Mouse (Mus musculus): ENCODE data around the gene Cblb. TPM values are rescaled to one million over a fixed set of nuclear protein-coding genes. Genes with fewer than 3 reads are reported as not detected.

Gene Cblb
- 12.4 and 18.2 TPM in 2 replicates for polyA plus RNA-seq (2014; fragmentation: Nextera tagmentation; extraction: Ambion mirVana)

DNA sequence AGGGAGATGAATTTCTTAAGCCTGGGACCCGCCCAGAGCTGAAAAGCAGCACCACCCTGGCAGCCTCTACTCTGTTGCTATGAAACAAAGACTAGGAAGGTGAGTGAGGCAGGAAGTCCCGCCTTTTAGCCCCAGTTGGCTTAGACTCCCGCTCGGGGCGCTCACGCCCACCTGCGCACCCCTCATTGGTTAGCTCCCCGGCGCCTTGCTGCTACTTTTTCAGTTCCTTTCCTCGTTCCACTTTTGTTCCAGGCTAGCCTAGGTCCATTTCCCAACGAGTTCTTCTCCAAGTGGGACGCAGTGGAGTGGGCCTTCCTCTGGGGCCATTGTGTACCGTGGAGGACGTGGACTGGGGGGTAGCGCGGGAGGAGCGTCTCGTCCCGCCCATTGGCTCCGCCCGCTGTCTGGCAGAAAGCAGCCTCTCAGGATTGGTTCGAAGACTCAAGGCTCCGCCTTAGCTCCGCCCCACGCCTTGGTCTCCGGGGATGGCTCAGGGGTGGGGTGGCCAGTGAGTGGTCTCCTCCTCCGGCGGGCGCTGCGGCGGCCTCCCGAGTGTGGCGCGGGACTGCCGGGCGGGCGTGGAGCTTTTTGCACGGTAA is at the start of gene Cblb:
Gene Cblb (plus strand): TSS at position 135 of the 599 bp plus-strand sequence.
- peak within 1 kb of the TSS; percentile 94 for H3K27ac ChIP-seq (ENCODE audit: low read depth, low read length)
- peak within 1 kb of the TSS; percentile 97 for H3K9ac ChIP-seq (replicated peaks; ENCODE audit: low read depth, low read length)
- H3K27me3 ChIP-seq (ENCODE audit: control insufficient read depth, insufficient read depth, low read length), result no peaks in the 10 kb centered on the region
- H3K36me3 ChIP-seq (ENCODE audit: control insufficient read depth, insufficient read depth, low read length), result peaks cover 3% of the 10 kb centered on the region; the same call in 1 of the 2 replicates
- under 1% methylated on average over 38 of the region's 38 CpGs for WGBS
- peaks cover 30% of the 10 kb centered on the region for H3K4me1 ChIP-seq (ENCODE audit: control insufficient read depth, insufficient read depth, low read length)
- H3K9me3 ChIP-seq (ENCODE audit: control insufficient read depth, low read length), result no peaks in the 10 kb centered on the region
- peak; percentile 99 for ATAC-seq (ENCODE audit: low read depth)
- peak within 1 kb of the TSS; percentile 71 for H3K4me2 ChIP-seq (ENCODE audit: low read depth, low read length)
- peak within 1 kb of the TSS; percentile 81 for H3K4me3 ChIP-seq (ENCODE audit: low read depth, low read length)

DNA sequence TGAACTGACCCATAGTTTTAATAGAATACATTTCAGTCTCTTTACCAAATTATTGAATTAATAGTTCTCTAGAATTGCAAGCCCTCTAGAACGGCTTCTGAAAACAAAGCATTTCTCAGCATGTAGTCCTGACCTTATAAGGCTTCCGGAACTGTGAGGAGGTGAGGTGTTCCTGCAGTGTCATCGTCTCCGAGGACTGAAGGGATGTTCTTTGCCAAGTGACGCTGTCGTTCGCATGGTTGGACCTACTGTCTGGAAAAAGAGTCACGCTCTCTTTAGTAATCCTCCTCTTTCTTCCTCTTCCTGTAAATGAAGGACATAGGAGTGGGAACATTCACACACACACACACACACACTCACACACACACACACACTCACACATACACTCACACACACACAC is 45.6 kb upstream of the Cblb start:
- H3K27me3 ChIP-seq (ENCODE audit: control insufficient read depth, insufficient read depth, low read length), result no peaks in the 10 kb centered on the region
- no peak overlapping the region for H3K9ac ChIP-seq (replicated peaks; ENCODE audit: low read depth, low read length)
- WGBS, result 53% methylated on average over 8 of the region's 8 CpGs
- H3K27ac ChIP-seq (ENCODE audit: low read depth, low read length), result no peak overlapping the region
- no peak for ATAC-seq (ENCODE audit: low read depth)
- H3K4me2 ChIP-seq (ENCODE audit: low read depth, low read length), result no peak overlapping the region
- no peaks in the 10 kb centered on the region for H3K9me3 ChIP-seq (ENCODE audit: control insufficient read depth, low read length)
- no peak overlapping the region for H3K4me3 ChIP-seq (ENCODE audit: low read depth, low read length)
- no peaks in the 10 kb centered on the region for H3K36me3 ChIP-seq (ENCODE audit: control insufficient read depth, insufficient read depth, low read length)
- no peaks in the 10 kb centered on the region for H3K4me1 ChIP-seq (ENCODE audit: control insufficient read depth, insufficient read depth, low read length)

DNA sequence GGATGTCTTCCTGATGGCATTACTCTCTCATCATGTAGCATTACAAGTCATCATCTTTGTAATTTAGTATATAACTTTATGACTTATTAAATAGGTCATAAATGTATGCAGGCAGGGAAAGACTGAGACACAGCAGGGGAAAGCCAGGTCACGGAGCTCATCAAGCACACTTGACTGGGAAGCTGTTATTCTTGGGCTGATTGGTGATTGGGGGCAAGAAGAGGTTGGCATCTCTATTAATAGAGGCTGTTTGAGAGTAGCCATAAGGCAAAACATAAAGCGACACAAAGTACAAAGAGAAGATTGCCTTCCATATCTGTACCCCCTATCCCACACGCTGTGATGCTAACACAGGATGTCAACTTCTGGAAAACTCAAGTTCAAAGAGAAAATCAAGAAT is 44.8 kb upstream of the Cblb start:
- H3K4me1 ChIP-seq (ENCODE audit: control insufficient read depth, insufficient read depth, low read length), result no peaks in the 10 kb centered on the region
- ATAC-seq (ENCODE audit: low read depth), result no peak
- no peak overlapping the region for H3K27ac ChIP-seq (ENCODE audit: low read depth, low read length)
- no peak overlapping the region for H3K4me3 ChIP-seq (ENCODE audit: low read depth, low read length)
- no peaks in the 10 kb centered on the region for H3K36me3 ChIP-seq (ENCODE audit: control insufficient read depth, insufficient read depth, low read length)
- 67% methylated on average over 3 of the region's 3 CpGs for WGBS
- no peak overlapping the region for H3K4me2 ChIP-seq (ENCODE audit: low read depth, low read length)
- no peak overlapping the region for H3K9ac ChIP-seq (replicated peaks; ENCODE audit: low read depth, low read length)
- no peaks in the 10 kb centered on the region for H3K9me3 ChIP-seq (ENCODE audit: control insufficient read depth, low read length)
- no peaks in the 10 kb centered on the region for H3K27me3 ChIP-seq (ENCODE audit: control insufficient read depth, insufficient read depth, low read length)

DNA sequence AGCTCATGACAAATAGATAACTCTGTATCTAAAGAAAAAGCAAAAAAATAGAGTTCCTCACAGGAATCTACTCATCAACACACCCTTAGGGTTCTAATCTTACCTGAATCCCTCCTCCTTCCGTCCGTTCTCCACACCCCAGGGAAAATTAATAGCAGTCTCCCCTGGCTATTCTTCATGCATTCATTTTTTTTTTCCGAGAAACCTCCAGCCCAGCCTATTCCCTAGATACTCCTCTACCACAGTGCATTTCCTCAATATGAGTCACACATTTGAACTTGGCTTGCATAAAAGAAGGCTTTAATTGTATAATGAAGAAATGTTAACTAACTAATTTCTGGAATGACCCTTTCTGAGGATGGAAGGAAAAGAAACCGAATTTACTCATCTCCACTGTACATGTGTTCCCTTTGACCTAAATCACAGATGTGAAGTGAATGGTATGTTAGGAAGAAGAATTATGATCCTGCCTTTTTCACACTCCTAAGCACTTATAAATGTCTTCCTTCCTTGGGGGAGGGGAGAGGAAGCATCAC is 43.9 kb upstream of the Cblb start:
- Histone ChIP-seq H3K36me3 (ENCODE audit: control insufficient read depth, insufficient read depth, low read length) (no peaks in the 10 kb centered on the region), H3K27me3 (ENCODE audit: control insufficient read depth, insufficient read depth, low read length) (no peaks in the 10 kb centered on the region), H3K4me3 (ENCODE audit: low read depth, low read length) (no peak overlapping the region), H3K4me2 (ENCODE audit: low read depth, low read length) (no peak overlapping the region), H3K27ac (ENCODE audit: low read depth, low read length) (no peak overlapping the region), H3K9ac (replicated peaks; ENCODE audit: low read depth, low read length) (no peak overlapping the region), H3K4me1 (ENCODE audit: control insufficient read depth, insufficient read depth, low read length) (no peaks in the 10 kb centered on the region), H3K9me3 (ENCODE audit: control insufficient read depth, low read length) (no peaks in the 10 kb centered on the region)
- no peak for ATAC-seq (ENCODE audit: low read depth)
- WGBS, result 55% methylated on average over 4 of the region's 4 CpGs

DNA sequence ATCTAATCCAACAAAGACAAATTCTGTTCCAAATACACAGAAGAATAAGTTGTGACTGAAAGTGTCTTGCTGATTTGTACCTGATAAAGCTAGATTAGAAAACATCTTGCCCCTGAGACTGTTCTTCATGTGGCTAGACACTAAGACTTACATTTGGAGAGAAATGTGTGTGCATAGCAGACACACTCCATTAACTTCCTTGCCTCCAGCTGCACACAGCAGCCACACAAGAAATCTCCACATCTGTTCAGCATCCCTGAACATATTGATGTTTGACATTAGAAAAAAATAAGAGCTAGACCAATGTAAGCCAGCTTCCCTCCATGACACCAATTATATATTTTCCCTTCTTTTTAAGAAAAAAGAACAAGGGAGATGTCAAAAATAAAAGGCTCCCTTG is 43.0 kb upstream of the Cblb start:
- Histone ChIP-seq H3K4me1 (ENCODE audit: control insufficient read depth, insufficient read depth, low read length) (no peaks in the 10 kb centered on the region), H3K4me3 (ENCODE audit: low read depth, low read length) (no peak overlapping the region), H3K27me3 (ENCODE audit: control insufficient read depth, insufficient read depth, low read length) (no peaks in the 10 kb centered on the region), H3K27ac (ENCODE audit: low read depth, low read length) (no peak overlapping the region), H3K36me3 (ENCODE audit: control insufficient read depth, insufficient read depth, low read length) (no peaks in the 10 kb centered on the region), H3K9ac (replicated peaks; ENCODE audit: low read depth, low read length) (no peak overlapping the region), H3K4me2 (ENCODE audit: low read depth, low read length) (no peak overlapping the region), H3K9me3 (ENCODE audit: control insufficient read depth, low read length) (no peaks in the 10 kb centered on the region)
- no peak; the same call in 1 of the 2 replicates for ATAC-seq (ENCODE audit: low read depth)

DNA sequence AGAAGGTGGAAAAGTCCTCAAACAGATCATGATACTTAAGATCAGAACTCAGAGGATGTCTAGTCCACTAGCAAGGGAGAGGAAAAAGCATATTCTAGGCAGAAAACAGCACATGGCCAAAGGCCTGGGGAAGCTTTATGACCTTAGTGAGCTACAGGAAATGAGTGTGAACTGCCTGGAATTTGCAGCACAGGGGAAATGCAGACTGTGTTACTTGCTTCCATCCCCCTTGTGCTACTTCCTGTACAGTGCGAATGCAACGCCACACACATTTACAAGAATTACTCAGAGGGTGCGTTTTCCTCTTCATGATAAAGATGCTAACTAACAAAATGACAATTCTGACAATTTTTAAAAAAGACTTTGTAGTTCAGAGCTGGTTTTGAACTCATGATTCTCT is 41.8 kb upstream of the Cblb start:
- Histone ChIP-seq H3K9ac (replicated peaks; ENCODE audit: low read depth, low read length) (no peak overlapping the region), H3K27ac (ENCODE audit: low read depth, low read length) (no peak overlapping the region), H3K36me3 (ENCODE audit: control insufficient read depth, insufficient read depth, low read length) (no peaks in the 10 kb centered on the region), H3K4me3 (ENCODE audit: low read depth, low read length) (no peak overlapping the region), H3K4me2 (ENCODE audit: low read depth, low read length) (no peak overlapping the region), H3K4me1 (ENCODE audit: control insufficient read depth, insufficient read depth, low read length) (no peaks in the 10 kb centered on the region), H3K27me3 (ENCODE audit: control insufficient read depth, insufficient read depth, low read length) (no peaks in the 10 kb centered on the region), H3K9me3 (ENCODE audit: control insufficient read depth, low read length) (no peaks in the 10 kb centered on the region)
- WGBS, result 81% methylated on average over 3 of the region's 3 CpGs
- ATAC-seq (ENCODE audit: low read depth), result no peak

DNA sequence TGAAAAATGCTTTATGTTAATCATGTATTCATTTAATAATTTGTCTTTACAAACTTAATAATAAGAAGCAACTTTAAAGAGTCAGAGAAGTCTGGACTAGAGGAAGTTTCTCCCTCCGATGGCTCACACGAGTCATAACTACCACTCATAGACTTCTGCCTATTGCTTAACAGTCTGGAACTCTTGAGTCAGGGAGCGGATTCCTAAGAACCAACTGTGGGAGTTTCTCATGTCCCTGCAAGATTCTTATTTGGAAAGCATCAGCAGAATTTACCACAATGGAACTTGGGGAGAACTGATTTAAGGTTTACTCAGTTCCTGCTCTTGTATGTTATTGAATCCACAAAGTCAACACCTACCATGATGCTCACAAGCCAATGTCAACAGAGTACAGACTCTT is 31.0 kb upstream of the Cblb start:
- no peak overlapping the region for H3K9ac ChIP-seq (replicated peaks; ENCODE audit: low read depth, low read length)
- H3K27me3 ChIP-seq (ENCODE audit: control insufficient read depth, insufficient read depth, low read length), result no peaks in the 10 kb centered on the region
- H3K9me3 ChIP-seq (ENCODE audit: control insufficient read depth, low read length), result no peaks in the 10 kb centered on the region
- no peaks in the 10 kb centered on the region for H3K4me1 ChIP-seq (ENCODE audit: control insufficient read depth, insufficient read depth, low read length)
- H3K36me3 ChIP-seq (ENCODE audit: control insufficient read depth, insufficient read depth, low read length), result no peaks in the 10 kb centered on the region
- WGBS, result 96% methylated on average over 3 of the region's 3 CpGs
- H3K4me2 ChIP-seq (ENCODE audit: low read depth, low read length), result no peak overlapping the region
- H3K4me3 ChIP-seq (ENCODE audit: low read depth, low read length), result no peak overlapping the region
- no peak for ATAC-seq (ENCODE audit: low read depth)
- no peak overlapping the region for H3K27ac ChIP-seq (ENCODE audit: low read depth, low read length)

DNA sequence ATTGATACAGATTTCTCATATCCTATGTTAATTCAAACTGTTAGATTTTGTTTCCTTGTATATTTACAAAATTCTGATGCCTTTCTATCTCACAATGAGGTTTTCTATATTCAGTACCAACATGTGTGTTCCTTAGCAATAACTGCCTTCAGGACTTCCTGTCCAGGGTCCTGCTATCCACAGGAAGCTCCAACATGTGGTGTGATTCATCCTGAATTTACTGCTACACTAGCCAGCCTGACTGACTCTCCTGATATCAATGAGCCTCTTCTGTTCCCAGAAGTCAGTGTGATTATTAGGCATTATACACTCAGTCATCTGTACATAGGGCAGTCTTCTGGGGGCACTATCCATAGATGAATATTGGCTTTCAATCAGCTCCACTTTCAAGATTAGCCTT is 30.2 kb upstream of the Cblb start:
- Histone ChIP-seq H3K4me1 (ENCODE audit: control insufficient read depth, insufficient read depth, low read length) (no peaks in the 10 kb centered on the region), H3K9ac (replicated peaks; ENCODE audit: low read depth, low read length) (no peak overlapping the region)
- ATAC-seq (ENCODE audit: low read depth), result no peak

DNA sequence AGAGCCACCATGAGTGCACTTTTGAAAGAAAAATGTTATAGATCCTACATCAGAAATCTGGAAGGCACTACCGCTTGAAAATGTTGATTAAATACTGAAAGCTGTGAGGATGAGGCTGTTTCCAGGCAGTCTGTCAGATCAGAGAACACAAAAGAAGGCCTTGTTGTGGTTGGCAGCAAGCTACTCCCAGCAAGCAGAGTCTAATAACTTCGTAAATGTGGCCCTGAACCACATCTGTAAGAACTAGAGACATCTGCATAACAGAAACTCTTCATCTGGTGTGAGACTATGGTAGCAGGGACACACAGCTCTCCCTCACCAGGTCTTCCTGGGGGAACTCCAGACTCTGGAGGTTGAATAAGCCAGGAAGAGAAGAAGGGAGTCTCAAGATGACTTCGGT is 24.0 kb upstream of the Cblb start:
- ATAC-seq (ENCODE audit: low read depth), result no peak
- Histone ChIP-seq H3K27ac (ENCODE audit: low read depth, low read length) (no peak overlapping the region), H3K27me3 (ENCODE audit: control insufficient read depth, insufficient read depth, low read length) (no peaks in the 10 kb centered on the region), H3K36me3 (ENCODE audit: control insufficient read depth, insufficient read depth, low read length) (no peaks in the 10 kb centered on the region), H3K9me3 (ENCODE audit: control insufficient read depth, low read length) (no peaks in the 10 kb centered on the region), H3K4me3 (ENCODE audit: low read depth, low read length) (no peak overlapping the region), H3K9ac (replicated peaks; ENCODE audit: low read depth, low read length) (no peak overlapping the region), H3K4me2 (ENCODE audit: low read depth, low read length) (no peak overlapping the region), H3K4me1 (ENCODE audit: control insufficient read depth, insufficient read depth, low read length) (no peaks in the 10 kb centered on the region)
- WGBS, result 77% methylated on average over 3 of the region's 3 CpGs

More for the DNA sequence above, 30.2 kb upstream of the Cblb start:
- Histone ChIP-seq H3K27me3 (ENCODE audit: control insufficient read depth, insufficient read depth, low read length) (no peaks in the 10 kb centered on the region), H3K27ac (ENCODE audit: low read depth, low read length) (no peak overlapping the region), H3K4me2 (ENCODE audit: low read depth, low read length) (no peak overlapping the region), H3K4me3 (ENCODE audit: low read depth, low read length) (no peak overlapping the region), H3K9me3 (ENCODE audit: control insufficient read depth, low read length) (no peaks in the 10 kb centered on the region), H3K36me3 (ENCODE audit: control insufficient read depth, insufficient read depth, low read length) (no peaks in the 10 kb centered on the region)
